Mouse (Mus musculus): Measurements from ENCODE around the gene Myd88.

DNA sequence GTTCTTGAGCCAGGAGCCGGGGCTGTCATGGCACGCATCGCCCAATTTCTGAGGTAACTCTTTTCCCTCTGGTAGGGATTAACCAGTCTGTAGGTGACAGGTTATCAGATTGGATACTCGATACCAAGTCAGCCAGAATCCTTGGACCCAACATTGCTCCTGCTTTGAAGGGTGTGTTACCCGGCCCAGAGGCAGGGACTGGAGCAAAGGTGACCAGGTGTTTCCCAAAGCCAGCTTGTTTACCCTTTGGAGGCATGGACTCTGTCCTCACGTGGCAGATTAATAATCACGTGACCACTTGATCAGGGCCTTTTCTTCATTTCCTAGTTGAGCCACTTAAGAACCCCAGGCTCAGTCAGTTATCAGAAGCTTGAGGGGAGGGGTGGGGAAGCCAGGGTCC is 1.5 kb upstream of the Myd88 start:
- TF ChIP-seq CTCF (IDR thresholded peaks at IDR 0.05; ENCODE audit: borderline replicate concordance, extremely low read depth, insufficient read depth, insufficient read length) (no peak), POLR2A (IDR thresholded peaks at IDR 0.05; ENCODE audit: borderline replicate concordance, extremely low read depth, insufficient read depth, insufficient read length, poor library complexity, severe bottlenecking) (no peak)

Data from brain, embryonic 14.5 days (tissue).